9 mouse cellular contexts compared by ENCODE assay signal in the genomic region with DNA sequence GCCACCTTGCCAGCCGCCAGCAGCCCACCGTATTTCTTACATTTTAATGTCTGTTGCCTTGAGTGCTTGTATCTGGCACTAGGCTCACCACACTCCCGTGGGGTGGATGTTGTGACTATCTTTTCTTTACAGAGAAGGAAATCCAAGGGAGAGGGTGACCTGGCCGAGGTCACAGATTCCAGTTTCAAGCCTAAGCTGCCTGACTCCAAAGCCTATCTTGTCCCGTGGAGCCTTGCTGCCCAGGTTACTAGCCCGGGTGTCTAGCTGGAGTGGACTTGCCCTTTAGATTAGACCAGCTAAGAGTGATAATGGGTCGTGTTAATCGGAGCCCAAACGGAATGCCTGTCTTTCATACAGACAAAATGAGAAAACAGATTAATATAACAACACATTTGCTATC. TPM values are rescaled to one million over a fixed set of nuclear protein-coding genes. Genes with fewer than 3 reads are reported as not detected.
DNase-seq lines count a peak whose midpoint lies in the region; ATAC-seq and TF ChIP-seq lines count a peak whose summit lies in the region.
"Had no signal": no experiment of that assay in that cellular context is flagged by ENCODE, and none has a peak within 500 bp of the region (broad histone marks: within the 10 kb centered on the region; RNA-seq: fewer than 3 reads in every experiment).

No protein-coding gene starts in this region.

- peaks cover 5% of the 10 kb centered on the region; the same call in 1 of the 2 replicates for H3K9me3 ChIP-seq in intestine, embryonic 14.5 days (ENCODE audit: control insufficient read depth, low read length)
- H3K9me3 ChIP-seq in intestine, postnatal 0 days (ENCODE audit: control insufficient read depth) = no peaks in the 10 kb centered on the region
- H3K9me3 ChIP-seq in embryonic facial prominence, embryonic 13.5 days = no peaks in the 10 kb centered on the region
- no peaks in the 10 kb centered on the region for H3K9me3 ChIP-seq in hindbrain, embryonic 15.5 days
- H3K9me3 ChIP-seq in midbrain, postnatal 0 days (ENCODE audit: low read length) = no peaks in the 10 kb centered on the region

- peaks cover 25% of the 10 kb centered on the region for H3K4me1 ChIP-seq in intestine, embryonic 14.5 days (replicated peaks; ENCODE audit: control insufficient read depth, insufficient read depth, low read length)
- H3K4me1 ChIP-seq in intestine, postnatal 0 days (replicated peaks; ENCODE audit: control insufficient read depth, insufficient read depth, low read length) = peaks cover 9% of the 10 kb centered on the region; the same call in 1 of the 2 replicates
- H3K4me1 ChIP-seq in embryonic facial prominence, embryonic 13.5 days = peaks cover 56% of the 10 kb centered on the region
- H3K4me1 ChIP-seq in hindbrain, embryonic 15.5 days (replicated peaks) = peaks cover 31% of the 10 kb centered on the region
- 0 out of 2 replicates have a peak, but pooled peaks cover 12% of the 10 kb centered on the region for H3K4me1 ChIP-seq in midbrain, postnatal 0 days (ENCODE audit: insufficient read depth, low read length)

- no peak for DNase-seq in intestine, embryonic 14.5 days (ENCODE audit: low spot score)
- no peak for DNase-seq in midbrain, postnatal 0 days (ENCODE audit: low spot score)
- DNase-seq in cerebellum, adult 9-11 months = no peak
- DNase-seq in right cerebral cortex, postnatal 10 days (ENCODE audit: low spot score in 2 of 2) = no peak
- DNase-seq: adrenal gland, postnatal 14 days had no signal

- TF ChIP-seq CTCF in intestine, postnatal 0 days (IDR thresholded peaks at IDR 0.05; ENCODE audit: low read depth) = no peak
- TF ChIP-seq CTCF in midbrain, postnatal 0 days (IDR thresholded peaks at IDR 0.05) = no peak

- WGBS in intestine, embryonic 14.5 days = 35% methylated on average over 9 of the region's 9 CpGs
- 50% methylated on average over 9 of the region's 9 CpGs for WGBS in intestine, postnatal 0 days
- WGBS in embryonic facial prominence, embryonic 13.5 days = 26% methylated on average over 9 of the region's 9 CpGs
- WGBS in hindbrain, embryonic 15.5 days = 11% methylated on average over 9 of the region's 9 CpGs
- 15% methylated on average over 9 of the region's 9 CpGs for WGBS in midbrain, postnatal 0 days

- no peak for ATAC-seq in intestine, embryonic 14.5 days (replicated peaks; ENCODE audit: low FRiP score, low TSS enrichment, low read depth)
- no peak for ATAC-seq in intestine, postnatal 0 days
- ATAC-seq in embryonic facial prominence, embryonic 13.5 days (ENCODE audit: insufficient number of reproducible peaks, insufficient read depth, low FRiP score, low TSS enrichment, low read depth) = no peak
- no peak for ATAC-seq in hindbrain, embryonic 15.5 days (ENCODE audit: low FRiP score, low read depth)
- ATAC-seq in midbrain, postnatal 0 days (ENCODE audit: low FRiP score) = no peak
- no peak for ATAC-seq in megakaryocyte, adult 5-6 weeks (ENCODE audit: poor library complexity, severe bottlenecking)

- peak overlapping the region; percentile 97 for H3K27ac ChIP-seq in intestine, embryonic 14.5 days (ENCODE audit: low read depth)
- H3K27ac ChIP-seq in intestine, postnatal 0 days (ENCODE audit: low read depth, low read length) = no peak overlapping the region
- peak overlapping the region; percentile 100 for H3K27ac ChIP-seq in embryonic facial prominence, embryonic 13.5 days
- H3K27ac ChIP-seq in hindbrain, embryonic 15.5 days (replicated peaks) = peak overlapping the region; percentile 92
- peak overlapping the region; percentile 80 for H3K27ac ChIP-seq in midbrain, postnatal 0 days (ENCODE audit: low read depth, low read length)

- peak overlapping the region; percentile 90 for H3K4me2 ChIP-seq in intestine, embryonic 14.5 days (ENCODE audit: low read length)
- no peak overlapping the region for H3K4me2 ChIP-seq in intestine, postnatal 0 days (replicated peaks; ENCODE audit: low read depth)
- peak overlapping the region; percentile 72 for H3K4me2 ChIP-seq in embryonic facial prominence, embryonic 13.5 days
- peak overlapping the region; percentile 86 for H3K4me2 ChIP-seq in hindbrain, embryonic 15.5 days
- H3K4me2 ChIP-seq in midbrain, postnatal 0 days (ENCODE audit: low read depth, low read length, poor library complexity, severe bottlenecking) = 0 out of 2 replicates have a peak overlapping the region, but pooled peaks have one; percentile 91

- H3K4me3 ChIP-seq in intestine, embryonic 14.5 days (ENCODE audit: low read depth, low read length) = no peak overlapping the region
- H3K4me3 ChIP-seq in intestine, postnatal 0 days (ENCODE audit: low read depth, low read length) = no peak overlapping the region
- peak overlapping the region; percentile 44 for H3K4me3 ChIP-seq in embryonic facial prominence, embryonic 13.5 days
- 0 out of 2 replicates have a peak overlapping the region, but pooled peaks have one; percentile 45 for H3K4me3 ChIP-seq in hindbrain, embryonic 15.5 days
- H3K4me3 ChIP-seq in midbrain, postnatal 0 days (ENCODE audit: low read depth, low read length) = no peak overlapping the region

- no peaks in the 10 kb centered on the region for H3K36me3 ChIP-seq in intestine, embryonic 14.5 days (ENCODE audit: control insufficient read depth, insufficient read depth, low read length)
- H3K36me3 ChIP-seq in intestine, postnatal 0 days (ENCODE audit: control insufficient read depth, insufficient read depth) = no peaks in the 10 kb centered on the region
- no peaks in the 10 kb centered on the region for H3K36me3 ChIP-seq in embryonic facial prominence, embryonic 13.5 days
- H3K36me3 ChIP-seq in hindbrain, embryonic 15.5 days = no peaks in the 10 kb centered on the region
- no peaks in the 10 kb centered on the region for H3K36me3 ChIP-seq in midbrain, postnatal 0 days (ENCODE audit: insufficient read depth, low read length)

- no peaks in the 10 kb centered on the region for H3K27me3 ChIP-seq in intestine, embryonic 14.5 days (replicated peaks; ENCODE audit: control insufficient read depth, insufficient read depth, low read length)
- peaks cover 15% of the 10 kb centered on the region; the same call in 1 of the 2 replicates for H3K27me3 ChIP-seq in intestine, postnatal 0 days (replicated peaks; ENCODE audit: control insufficient read depth, insufficient read depth, low read length)
- no peaks in the 10 kb centered on the region for H3K27me3 ChIP-seq in embryonic facial prominence, embryonic 13.5 days
- no peaks in the 10 kb centered on the region for H3K27me3 ChIP-seq in hindbrain, embryonic 15.5 days
- H3K27me3 ChIP-seq in midbrain, postnatal 0 days (ENCODE audit: insufficient read depth, low read length) = no peaks in the 10 kb centered on the region

- H3K9ac ChIP-seq in intestine, embryonic 14.5 days (ENCODE audit: low read length) = peak overlapping the region; percentile 30
- no peak overlapping the region for H3K9ac ChIP-seq in intestine, postnatal 0 days (ENCODE audit: low read depth, low read length)
- H3K9ac ChIP-seq in embryonic facial prominence, embryonic 13.5 days = peak overlapping the region; percentile 78; the same call in 1 of the 2 replicates
- peak overlapping the region; percentile 53; the same call in 1 of the 2 replicates for H3K9ac ChIP-seq in hindbrain, embryonic 15.5 days
- H3K9ac ChIP-seq in midbrain, postnatal 0 days (replicated peaks; ENCODE audit: low read length, poor library complexity, severe bottlenecking) = no peak overlapping the region

RNA-seq across cellular contexts. Expression of a gene that starts 9.5 kb away (rescaled TPM):
- polyA plus RNA-seq in intestine, embryonic 14.5 days (2014; fragmentation: Nextera tagmentation; extraction: Ambion mirVana) = 325 and 351 TPM in 2 replicates
- polyA plus RNA-seq in intestine, postnatal 0 days (2015; fragmentation: Nextera tagmentation; extraction: Ambion mirVana) = 106 and 118 TPM in 2 replicates
- polyA plus RNA-seq in embryonic facial prominence, embryonic 13.5 days (2015; fragmentation: Nextera tagmentation; extraction: Ambion mirVana) = 540 and 613 TPM in 2 replicates
- 208 TPM in 2 replicates for polyA plus RNA-seq in hindbrain, embryonic 15.5 days (2015; fragmentation: Nextera tagmentation; extraction: Ambion mirVana)
- total RNA-seq in midbrain, postnatal 0 days (2014; rRNA removed) = 121 and 208 TPM in 2 replicates
- 148 and 156 TPM in 2 replicates for polyA plus RNA-seq in midbrain, postnatal 0 days (2015; fragmentation: Nextera tagmentation; extraction: Ambion mirVana)
- total RNA-seq in megakaryocyte, adult 5-6 weeks (2015) = 1.9 and 2.0 TPM in 2 replicates
- total RNA-seq in megakaryocyte, adult 5-6 weeks (2017) = 0.77 and 1.8 TPM in 2 replicates

RNA-seq across cellular contexts. Expression of a gene that starts 38.4 kb away (rescaled TPM):
- polyA plus RNA-seq in intestine, embryonic 14.5 days (2014; fragmentation: Nextera tagmentation; extraction: Ambion mirVana) = 4.1 and 5.0 TPM in 2 replicates
- polyA plus RNA-seq in intestine, postnatal 0 days (2015; fragmentation: Nextera tagmentation; extraction: Ambion mirVana) = 4.1 and 4.2 TPM in 2 replicates
- polyA plus RNA-seq in embryonic facial prominence, embryonic 13.5 days (2015; fragmentation: Nextera tagmentation; extraction: Ambion mirVana) = 6.4 and 7.1 TPM in 2 replicates
- polyA plus RNA-seq in hindbrain, embryonic 15.5 days (2015; fragmentation: Nextera tagmentation; extraction: Ambion mirVana) = 2.8 and 3.6 TPM in 2 replicates
- 1.1 and 2.0 TPM in 2 replicates for total RNA-seq in midbrain, postnatal 0 days (2014; rRNA removed)
- 0.46 and 0.50 TPM in 2 replicates for polyA plus RNA-seq in midbrain, postnatal 0 days (2015; fragmentation: Nextera tagmentation; extraction: Ambion mirVana)
- 78.1 and 107 TPM in 2 replicates for total RNA-seq in megakaryocyte, adult 5-6 weeks (2015)
- 59.4 and 63.6 TPM in 2 replicates for total RNA-seq in megakaryocyte, adult 5-6 weeks (2017)

Comparison
In these comparisons a context has a peak if more than half of its experiments do, and no peak if none do; other contexts are left out.
1. H3K9ac ChIP-seq: peak in intestine, embryonic 14.5 days (single experiment), embryonic facial prominence, embryonic 13.5 days (single experiment) and hindbrain, embryonic 15.5 days (single experiment); none in intestine, postnatal 0 days (single experiment) and midbrain, postnatal 0 days (single experiment).
2. H3K4me3 ChIP-seq: peak in embryonic facial prominence, embryonic 13.5 days (single experiment) and hindbrain, embryonic 15.5 days (single experiment); none in intestine, embryonic 14.5 days (single experiment), intestine, postnatal 0 days (single experiment) and midbrain, postnatal 0 days (single experiment).